In genomic region chr10:107205085-107205717, GRCm38 (mm10) we compare ENCODE assay signal across 18 mouse cellular contexts.
DNase-seq lines count a peak whose midpoint lies in the region; ATAC-seq and TF ChIP-seq lines count a peak whose summit lies in the region.
"Had no signal": no experiment of that assay in that cellular context is flagged by ENCODE, and none has a peak within 500 bp of the region (broad histone marks: within the 10 kb centered on the region; RNA-seq: fewer than 3 reads in every experiment).

No protein-coding gene starts in this region.

- ATAC-seq in lung, embryonic 16.5 days (ENCODE audit: low read depth) = peak; percentile 47; the same call in 1 of the 2 replicates
- peak; percentile 75; the same call in 1 of the 2 replicates for ATAC-seq in embryonic facial prominence, embryonic 14.5 days (ENCODE audit: low read depth)
- no peak for ATAC-seq in activated CD4-positive, CD25-positive, alpha-beta regulatory T cell, adult 4 months
- ATAC-seq: intestine, embryonic 16.5 days had no signal

- intact Hi-C loops in heart, postnatal 25 days (cut with DNase I) = no loop called here

- H3K27ac ChIP-seq in lung, embryonic 16.5 days (ENCODE audit: low read length) = no peak overlapping the region
- 0 out of 2 replicates have a peak overlapping the region, but pooled peaks have one; percentile 18 for H3K27ac ChIP-seq in embryonic facial prominence, embryonic 14.5 days (replicated peaks; ENCODE audit: low read depth, low read length)
- H3K27ac ChIP-seq: heart, adult 2 months; hindbrain, embryonic 13.5 days; layer of hippocampus, adult 2 months; limb, embryonic 15.5 days; lung, embryonic 15.5 days; midbrain, embryonic 12.5 days; stomach, postnatal 0 days had no signal

- no peak overlapping the region for H3K4me3 ChIP-seq in lung, embryonic 16.5 days (ENCODE audit: low read length)
- H3K4me3 ChIP-seq in embryonic facial prominence, embryonic 14.5 days (ENCODE audit: low read depth, low read length) = no peak overlapping the region
- H3K4me3 ChIP-seq in myocyte = no peak overlapping the region
- H3K4me3 ChIP-seq: heart, adult 2 months; hindbrain, embryonic 13.5 days; layer of hippocampus, adult 2 months; limb, embryonic 15.5 days; lung, embryonic 15.5 days; midbrain, embryonic 12.5 days had no signal

- H3K9ac ChIP-seq in lung, embryonic 16.5 days (ENCODE audit: low read length) = no peak overlapping the region
- H3K9ac ChIP-seq in embryonic facial prominence, embryonic 14.5 days (ENCODE audit: low read depth, low read length) = no peak overlapping the region
- H3K9ac ChIP-seq: hindbrain, embryonic 13.5 days; limb, embryonic 15.5 days; lung, embryonic 15.5 days; midbrain, embryonic 12.5 days had no signal

- 68% methylated on average over 9 of the region's 9 CpGs for WGBS in lung, embryonic 16.5 days
- 52% methylated on average over 9 of the region's 9 CpGs for WGBS in embryonic facial prominence, embryonic 14.5 days

- H3K4me1 ChIP-seq in lung, embryonic 16.5 days (replicated peaks; ENCODE audit: control insufficient read depth, insufficient read depth, low read length) = no peaks in the 10 kb centered on the region
- H3K4me1 ChIP-seq in embryonic facial prominence, embryonic 14.5 days (ENCODE audit: control insufficient read depth, insufficient read depth, low read length) = 0 out of 2 replicates have a peak, but pooled peaks cover 5% of the 10 kb centered on the region
- H3K4me1 ChIP-seq: hindbrain, embryonic 13.5 days; limb, embryonic 15.5 days; lung, embryonic 15.5 days; midbrain, embryonic 12.5 days had no signal

- H3K36me3 ChIP-seq in lung, embryonic 16.5 days (ENCODE audit: control insufficient read depth, insufficient read depth, low read length) = no peaks in the 10 kb centered on the region
- H3K36me3 ChIP-seq in embryonic facial prominence, embryonic 14.5 days (ENCODE audit: control insufficient read depth, insufficient read depth, low read length) = no peaks in the 10 kb centered on the region
- H3K36me3 ChIP-seq in myocyte (ENCODE audit: control insufficient read depth, insufficient read depth) = no peaks in the 10 kb centered on the region
- H3K36me3 ChIP-seq: hindbrain, embryonic 13.5 days; limb, embryonic 15.5 days; lung, embryonic 15.5 days; midbrain, embryonic 12.5 days had no signal

- TF ChIP-seq POLR2A in myocyte (IDR thresholded peaks at IDR 0.05; ENCODE audit: insufficient read length, low read depth) = no peak

- no peaks in the 10 kb centered on the region for H3K9me3 ChIP-seq in lung, embryonic 16.5 days (ENCODE audit: control insufficient read depth, low read length)
- H3K9me3 ChIP-seq in embryonic facial prominence, embryonic 14.5 days (ENCODE audit: control insufficient read depth, low read length) = no peaks in the 10 kb centered on the region
- H3K9me3 ChIP-seq: hindbrain, embryonic 13.5 days; limb, embryonic 15.5 days; lung, embryonic 15.5 days; midbrain, embryonic 12.5 days had no signal

- H3K79me2 ChIP-seq in myocyte (ENCODE audit: control insufficient read depth, insufficient read depth) = no peaks in the 10 kb centered on the region

- DNase-seq in heart, adult 18-20 months = peak; percentile 1 to 4
- no peak for DNase-seq in heart, postnatal 25 days (ENCODE audit: low spot score)
- no peak for DNase-seq in lung, adult 18-20 months
- peak; percentile 66 for DNase-seq in embryonic facial prominence, embryonic 14.5 days (ENCODE audit: low spot score)
- no peak for DNase-seq in natural killer cell, adult 2 months (ENCODE audit: low spot score in 2 of 2)
- DNase-seq: cerebellum, adult 2 months; heart, adult 2 months; thymus, postnatal 4 days had no signal

- no peak overlapping the region for H3ac ChIP-seq in myocyte (ENCODE audit: control insufficient read depth, insufficient read length)

- H3K27me3 ChIP-seq in lung, embryonic 16.5 days (ENCODE audit: control insufficient read depth, insufficient read depth, low read depth, low read length) = no peaks in the 10 kb centered on the region
- H3K27me3 ChIP-seq in embryonic facial prominence, embryonic 14.5 days (replicated peaks; ENCODE audit: control insufficient read depth, insufficient read depth, low read length) = no peaks in the 10 kb centered on the region
- no peaks in the 10 kb centered on the region for H3K27me3 ChIP-seq in myocyte (ENCODE audit: control insufficient read depth, insufficient read depth, insufficient read length)
- H3K27me3 ChIP-seq: hindbrain, embryonic 13.5 days; limb, embryonic 15.5 days; lung, embryonic 15.5 days; midbrain, embryonic 12.5 days had no signal

- no peak overlapping the region for H3K4me2 ChIP-seq in lung, embryonic 16.5 days (ENCODE audit: low read depth, low read length)
- H3K4me2 ChIP-seq in embryonic facial prominence, embryonic 14.5 days (ENCODE audit: low read depth, low read length) = peak overlapping the region; percentile 1; the same call in 1 of the 2 replicates
- H3K4me2 ChIP-seq in myocyte (ENCODE audit: low read depth) = peak overlapping the region; percentile 67
- H3K4me2 ChIP-seq: hindbrain, embryonic 13.5 days; limb, embryonic 15.5 days; lung, embryonic 15.5 days; midbrain, embryonic 12.5 days had no signal

TF ChIP-seq in myocyte, 11 proteins besides CTCF, POLR2A, EP300 and RAD21:
- TF ChIP-seq CEBPB (IDR thresholded peaks at IDR 0.05; ENCODE audit: insufficient read depth, poor library complexity, severe bottlenecking) (peak; percentile 72), REST (IDR thresholded peaks at IDR 0.05; ENCODE audit: insufficient read depth, insufficient read length) (no peak)
TF ChIP-seq in myocyte: peak in this region for 1.

Comparison
In these comparisons a context has a peak if more than half of its experiments do, and no peak if none do; other contexts are left out.
1. DNase-seq: peak in heart, adult 18-20 months (2 of 2) and embryonic facial prominence, embryonic 14.5 days (single experiment); none in heart, postnatal 25 days (single experiment), lung, adult 18-20 months (0 of 2) and natural killer cell, adult 2 months (0 of 2).